ENCODE assay signal across 8 mouse cellular contexts in the genomic region with DNA sequence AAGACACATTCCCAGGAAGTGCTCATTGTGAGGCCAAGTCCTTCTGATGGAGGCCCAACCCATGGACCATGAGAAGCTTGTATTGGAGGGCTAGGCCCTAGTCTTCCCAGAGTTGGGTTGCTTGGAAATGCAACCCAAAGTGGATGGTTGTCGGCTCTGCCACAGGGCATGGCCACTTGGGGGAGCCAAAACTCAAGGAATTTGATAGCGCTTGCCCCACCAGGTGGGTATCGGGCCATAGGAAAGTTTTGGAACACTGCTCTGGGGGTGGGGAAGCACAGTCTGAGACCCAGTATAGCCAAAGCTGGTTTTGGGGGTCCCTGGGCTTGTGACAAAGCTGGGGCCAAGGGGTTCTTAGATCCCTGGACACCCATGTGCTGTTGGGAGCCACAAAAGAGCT. TPM values are rescaled to one million over a fixed set of nuclear protein-coding genes. Genes with fewer than 3 reads are reported as not detected.
DNase-seq lines count a peak whose midpoint lies in the region; ATAC-seq lines count a peak whose summit lies in the region.

No protein-coding gene starts in this region.

- WGBS in midbrain, embryonic 11.5 days: 32% methylated on average over 3 of the region's 3 CpGs
- 15% methylated on average over 3 of the region's 3 CpGs for WGBS in midbrain, embryonic 16.5 days
- 13% methylated on average over 3 of the region's 3 CpGs for WGBS in intestine, embryonic 15.5 days

- no peaks in the 10 kb centered on the region for H3K4me1 ChIP-seq in midbrain, embryonic 11.5 days (ENCODE audit: control insufficient read depth, insufficient read depth, low read length)
- no peaks in the 10 kb centered on the region for H3K4me1 ChIP-seq in midbrain, embryonic 16.5 days (ENCODE audit: control insufficient read depth, insufficient read depth, low read length)
- no peaks in the 10 kb centered on the region for H3K4me1 ChIP-seq in intestine, embryonic 15.5 days (replicated peaks)

- peak; percentile 35; the same call in 1 of the 2 replicates for ATAC-seq in midbrain, embryonic 11.5 days (ENCODE audit: low FRiP score)
- ATAC-seq in midbrain, embryonic 16.5 days: no peak
- 0 out of 2 replicates have a peak, but pooled peaks have one; percentile 34 for ATAC-seq in intestine, embryonic 15.5 days

- H3K27me3 ChIP-seq in midbrain, embryonic 11.5 days (ENCODE audit: control insufficient read depth, insufficient read depth, low read length): no peaks in the 10 kb centered on the region
- no peaks in the 10 kb centered on the region for H3K27me3 ChIP-seq in midbrain, embryonic 16.5 days (ENCODE audit: control insufficient read depth, insufficient read depth, low read depth, low read length)
- no peaks in the 10 kb centered on the region for H3K27me3 ChIP-seq in intestine, embryonic 15.5 days (replicated peaks)

- H3K4me2 ChIP-seq in midbrain, embryonic 11.5 days: no peak overlapping the region
- H3K4me2 ChIP-seq in midbrain, embryonic 16.5 days (ENCODE audit: low read length): no peak overlapping the region
- H3K4me2 ChIP-seq in intestine, embryonic 15.5 days (replicated peaks): no peak overlapping the region

- no peaks in the 10 kb centered on the region for H3K36me3 ChIP-seq in midbrain, embryonic 11.5 days (ENCODE audit: control insufficient read depth, insufficient read depth, low read length)
- no peaks in the 10 kb centered on the region for H3K36me3 ChIP-seq in midbrain, embryonic 16.5 days (ENCODE audit: control insufficient read depth, insufficient read depth, low read length)
- no peaks in the 10 kb centered on the region for H3K36me3 ChIP-seq in intestine, embryonic 15.5 days

- peak; percentile 17 to 20 for DNase-seq in adrenal gland, adult 18-20 months (ENCODE audit: low spot score in 2 of 2)
- DNase-seq in adrenal gland, adult 8-10 months: no peak
- no peak for DNase-seq in midbrain, embryonic 11.5 days (ENCODE audit: low spot score, missing footprints)
- peak; percentile 61 for DNase-seq in adrenal gland, postnatal 14 days
- peak; percentile 4 for DNase-seq in lung, postnatal 25 days (ENCODE audit: low spot score)
- no peak for DNase-seq in frontal cortex, postnatal 10 days (ENCODE audit: low spot score in 2 of 2)

- no peak overlapping the region for H3K4me3 ChIP-seq in midbrain, embryonic 11.5 days (ENCODE audit: low read depth, low read length)
- H3K4me3 ChIP-seq in midbrain, embryonic 16.5 days (ENCODE audit: low read depth, low read length): no peak overlapping the region
- H3K4me3 ChIP-seq in intestine, embryonic 15.5 days (replicated peaks): no peak overlapping the region

- H3K9ac ChIP-seq in midbrain, embryonic 11.5 days (ENCODE audit: low read length): no peak overlapping the region
- H3K9ac ChIP-seq in midbrain, embryonic 16.5 days (ENCODE audit: low read depth, low read length): no peak overlapping the region
- H3K9ac ChIP-seq in intestine, embryonic 15.5 days: no peak overlapping the region

- H3K27ac ChIP-seq in midbrain, embryonic 11.5 days (ENCODE audit: low read depth, low read length): no peak overlapping the region
- H3K27ac ChIP-seq in midbrain, embryonic 16.5 days (ENCODE audit: low read length): no peak overlapping the region
- H3K27ac ChIP-seq in intestine, embryonic 15.5 days: no peak overlapping the region

- H3K9me3 ChIP-seq in midbrain, embryonic 11.5 days (ENCODE audit: control insufficient read depth, low read length): peaks cover 11% of the 10 kb centered on the region; the same call in 1 of the 2 replicates
- peaks cover 14% of the 10 kb centered on the region for H3K9me3 ChIP-seq in midbrain, embryonic 16.5 days (replicated peaks; ENCODE audit: control insufficient read depth, low read length, poor library complexity, severe bottlenecking)
- no peaks in the 10 kb centered on the region for H3K9me3 ChIP-seq in intestine, embryonic 15.5 days

RNA-seq across cellular contexts. Expression of gene Crlf2, which starts 42.3 kb away (rescaled TPM):
- 10 to 100 TPM; 36.6 to 38.6 TPM for total RNA-seq in adrenal gland, adult 18-20 months (2021)
- total RNA-seq in adrenal gland, adult 8-10 months (2022): 10 to 100 TPM; 47.3 to 60.5 (median 55.6) TPM
- 2.4 and 2.9 TPM in 2 replicates for polyA plus RNA-seq in midbrain, embryonic 11.5 days (2014; fragmentation: Nextera tagmentation; extraction: Ambion mirVana)
- polyA plus RNA-seq in midbrain, embryonic 16.5 days (2015; fragmentation: Nextera tagmentation; extraction: Ambion mirVana): 13.7 and 18.1 TPM in 2 replicates
- 22.9 and 27.6 TPM in 2 replicates for total RNA-seq in adrenal gland, postnatal 14 days (2021)
- 12.3 and 14.1 TPM in 2 replicates for polyA plus RNA-seq in intestine, embryonic 15.5 days (2015; fragmentation: Nextera tagmentation; extraction: Ambion mirVana)

Comparison
In these comparisons a context has a peak if more than half of its experiments do, and no peak if none do; other contexts are left out.
1. DNase-seq: peak in adrenal gland, adult 18-20 months (2 of 2), adrenal gland, postnatal 14 days (single experiment) and lung, postnatal 25 days (single experiment); none in adrenal gland, adult 8-10 months (single experiment), midbrain, embryonic 11.5 days (single experiment) and frontal cortex, postnatal 10 days (0 of 2).